Mouse (Mus musculus): ENCODE data around the gene Gm10073. TPM values are rescaled to one million over a fixed set of nuclear protein-coding genes. Genes with fewer than 3 reads are reported as not detected.
"Not testable (repeated sequence)": the region's sequence is repeated elsewhere in the genome, so short reads cannot be mapped to it uniquely, and the experiment has no call there.

Gene Gm10073
- total and polyA plus RNA-seq, 2 experiments from 2014 or later, result 6.5 to 70.8 TPM

GRCm38 (mm10) chr8:106610958-106611640 is 37.8 kb upstream of the Gm10073 start:
- 72% methylated on average over 9 of the region's 9 CpGs for WGBS
- no peak overlapping the region for H3K4me2 ChIP-seq (ENCODE audit: low read depth, low read length)
- H3K27me3 ChIP-seq (ENCODE audit: control insufficient read depth, insufficient read depth, low read length), result peaks cover 12% of the 10 kb centered on the region
- no peak overlapping the region for H3K27ac ChIP-seq (ENCODE audit: low read depth)
- DNase-seq (ENCODE audit: low spot score), result no peak
- no peaks in the 10 kb centered on the region for H3K9me3 ChIP-seq (replicated peaks; ENCODE audit: control insufficient read depth, low read length)
- no peak overlapping the region for H3K9ac ChIP-seq (replicated peaks; ENCODE audit: low read depth, low read length)
- H3K4me3 ChIP-seq (ENCODE audit: low read depth, low read length), result no peak overlapping the region
- no peak for TF ChIP-seq EP300 (IDR thresholded peaks at IDR 0.05; ENCODE audit: low read depth)
- TF ChIP-seq CTCF (IDR thresholded peaks at IDR 0.05; ENCODE audit: low read depth), result no peak
- no peaks in the 10 kb centered on the region for H3K4me1 ChIP-seq (ENCODE audit: control insufficient read depth, insufficient read depth)
- no peaks in the 10 kb centered on the region for H3K36me3 ChIP-seq (replicated peaks; ENCODE audit: control insufficient read depth, insufficient read depth, low read length)
- no peak for ATAC-seq (ENCODE audit: insufficient read depth, low read depth)

- TF ChIP-seq EP300 (IDR thresholded peaks at IDR 0.05; ENCODE audit: low read depth), result no peak
- no peak for TF ChIP-seq CTCF (IDR thresholded peaks at IDR 0.05; ENCODE audit: low read depth)
- 57% methylated on average over 7 of the region's 7 CpGs for WGBS
- no peaks in the 10 kb centered on the region for H3K36me3 ChIP-seq (replicated peaks; ENCODE audit: control insufficient read depth, insufficient read depth, low read length)
- ATAC-seq (ENCODE audit: insufficient read depth, low read depth) (no peak), DNase-seq (ENCODE audit: low spot score) (no peak)
- no peak overlapping the region for H3K4me3 ChIP-seq (ENCODE audit: low read depth, low read length)
- H3K27me3 ChIP-seq (ENCODE audit: control insufficient read depth, insufficient read depth, low read length), result peaks cover 29% of the 10 kb centered on the region
- H3K4me2 ChIP-seq (ENCODE audit: low read depth, low read length), result no peak overlapping the region
- no peaks in the 10 kb centered on the region for H3K4me1 ChIP-seq (ENCODE audit: control insufficient read depth, insufficient read depth)
- H3K9me3 ChIP-seq (replicated peaks; ENCODE audit: control insufficient read depth, low read length), result no peaks in the 10 kb centered on the region
- H3K9ac ChIP-seq (replicated peaks; ENCODE audit: low read depth, low read length), result no peak overlapping the region
- H3K27ac ChIP-seq (ENCODE audit: low read depth), result no peak overlapping the region
Observed at GRCm38 (mm10) chr8:106609076-106609903, 36.0 kb upstream of the Gm10073 start.

- TF ChIP-seq EP300 (IDR thresholded peaks at IDR 0.05; ENCODE audit: low read depth), result no peak
- TF ChIP-seq CTCF (IDR thresholded peaks at IDR 0.05; ENCODE audit: low read depth), result no peak
- no peak overlapping the region for H3K27ac ChIP-seq (ENCODE audit: low read depth)
- H3K4me2 ChIP-seq (ENCODE audit: low read depth, low read length), result no peak overlapping the region
- WGBS, result 37% methylated on average over 3 of the region's 3 CpGs
- H3K4me1 ChIP-seq (ENCODE audit: control insufficient read depth, insufficient read depth), result peaks cover 7% of the 10 kb centered on the region; the same call in 1 of the 2 replicates
- ATAC-seq (ENCODE audit: insufficient read depth, low read depth) (no peak), DNase-seq (ENCODE audit: low spot score) (no peak)
- no peak overlapping the region for H3K9ac ChIP-seq (replicated peaks; ENCODE audit: low read depth, low read length)
- H3K4me3 ChIP-seq (ENCODE audit: low read depth, low read length), result no peak overlapping the region
- H3K36me3 ChIP-seq (replicated peaks; ENCODE audit: control insufficient read depth, insufficient read depth, low read length), result no peaks in the 10 kb centered on the region
- no peaks in the 10 kb centered on the region for H3K9me3 ChIP-seq (replicated peaks; ENCODE audit: control insufficient read depth, low read length)
- H3K27me3 ChIP-seq (ENCODE audit: control insufficient read depth, insufficient read depth, low read length), result peaks cover 38% of the 10 kb centered on the region
Observed at GRCm38 (mm10) chr8:106608425-106608824, 35.2 kb upstream of the Gm10073 start.

- H3K4me2 ChIP-seq (ENCODE audit: low read depth, low read length); ATAC-seq (ENCODE audit: insufficient read depth, low read depth); H3K36me3 ChIP-seq (replicated peaks; ENCODE audit: control insufficient read depth, insufficient read depth, low read length); H3K9ac ChIP-seq (replicated peaks; ENCODE audit: low read depth, low read length); H3K4me3 ChIP-seq (ENCODE audit: low read depth, low read length); DNase-seq (ENCODE audit: low spot score); H3K9me3 ChIP-seq (replicated peaks; ENCODE audit: control insufficient read depth, low read length); H3K27ac ChIP-seq (ENCODE audit: low read depth): not testable (repeated sequence)
- WGBS, result 91% methylated on average over 2 of the region's 4 CpGs
- peaks cover 44% of the 10 kb centered on the region for H3K27me3 ChIP-seq (ENCODE audit: control insufficient read depth, insufficient read depth, low read length)
- H3K4me1 ChIP-seq (ENCODE audit: control insufficient read depth, insufficient read depth), result peaks cover 14% of the 10 kb centered on the region
Observed at GRCm38 (mm10) chr8:106607783-106608182, 34.5 kb upstream of the Gm10073 start.

GRCm38 (mm10) chr8:106606601-106607145 is 33.4 kb upstream of the Gm10073 start:
- DNase-seq (ENCODE audit: low spot score) (no peak), ATAC-seq (ENCODE audit: insufficient read depth, low read depth) (no peak)
- no peaks in the 10 kb centered on the region for H3K9me3 ChIP-seq (replicated peaks; ENCODE audit: control insufficient read depth, low read length)
- no peak overlapping the region for H3K4me2 ChIP-seq (ENCODE audit: low read depth, low read length)
- peaks cover 15% of the 10 kb centered on the region for H3K4me1 ChIP-seq (ENCODE audit: control insufficient read depth, insufficient read depth)
- no peak for TF ChIP-seq CTCF (IDR thresholded peaks at IDR 0.05; ENCODE audit: low read depth)
- TF ChIP-seq EP300 (IDR thresholded peaks at IDR 0.05; ENCODE audit: low read depth), result no peak
- H3K27ac ChIP-seq (ENCODE audit: low read depth), result no peak overlapping the region
- H3K27me3 ChIP-seq (ENCODE audit: control insufficient read depth, insufficient read depth, low read length), result peaks cover 55% of the 10 kb centered on the region
- WGBS, result 26% methylated on average over 15 of the region's 15 CpGs
- H3K4me3 ChIP-seq (ENCODE audit: low read depth, low read length), result no peak overlapping the region
- H3K9ac ChIP-seq (replicated peaks; ENCODE audit: low read depth, low read length), result no peak overlapping the region
- H3K36me3 ChIP-seq (replicated peaks; ENCODE audit: control insufficient read depth, insufficient read depth, low read length), result no peaks in the 10 kb centered on the region
